Mouse (Mus musculus) small intestine, adult 2 months (tissue): ENCODE measurements around the gene Ska3.

Experiments used
- CTCF ChIP-seq: fragments of 200-500 bp; IDR thresholded peaks from 2 replicates; pipeline ENCODE4 v1.5.1; 2012; ENCODE audit warnings: low read depth, mild to moderate bottlenecking, control low read depth, inconsistent platforms, low read length, moderate library complexity, mixed read lengths; ENCODE audit not compliant: insufficient replicate concordance, insufficient read length; ENCODE audit errors: extremely low read depth
- POLR2A ChIP-seq: fragments of 200-500 bp; IDR thresholded peaks from 2 replicates; pipeline ENCODE4 v1.6.1; 2012; ENCODE audit warnings: low read depth, mild to moderate bottlenecking, control low read depth, inconsistent platforms, low read length, moderate library complexity

DNA sequence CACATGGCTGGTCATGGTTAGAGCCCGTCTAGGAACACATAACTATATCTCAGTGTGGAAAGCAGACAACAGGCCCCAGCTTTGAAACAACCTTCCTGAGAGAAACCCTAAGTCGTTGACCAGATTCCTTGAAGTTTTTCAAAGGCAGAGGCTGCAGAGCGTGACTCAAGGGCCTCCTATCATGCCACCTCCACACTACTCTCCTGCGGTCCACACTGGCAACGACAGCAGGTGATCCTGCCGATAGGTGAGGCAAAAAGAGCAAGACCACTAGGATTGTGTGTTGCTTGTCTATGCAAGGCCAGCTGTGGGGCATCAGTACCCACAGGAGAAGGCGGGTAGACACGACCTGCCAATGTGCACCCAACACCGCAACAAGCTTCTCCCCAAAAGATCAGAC is 36.2 kb downstream of the Ska3 start:
- no peak for TF ChIP-seq POLR2A
- TF ChIP-seq CTCF: no peak
